Mouse (Mus musculus) spleen, postnatal 0 days (tissue): ENCODE results near the gene Slc35d2. TPM values are rescaled to one million over a fixed set of nuclear protein-coding genes. Genes with fewer than 3 reads are reported as not detected.

Experiments used
- polyA plus RNA-seq: library from polyadenylated mRNA; unstranded; fragments of >200 nt; fragmentation: Nextera tagmentation; extraction: Ambion mirVana; gene quantifications from 2 replicates; pipeline ENCODE4 v1.2.1, GENCODE M21; 2015

The Slc35d2 gene
- 3.8 and 4.9 TPM in 2 replicates for polyA plus RNA-seq

DNA sequence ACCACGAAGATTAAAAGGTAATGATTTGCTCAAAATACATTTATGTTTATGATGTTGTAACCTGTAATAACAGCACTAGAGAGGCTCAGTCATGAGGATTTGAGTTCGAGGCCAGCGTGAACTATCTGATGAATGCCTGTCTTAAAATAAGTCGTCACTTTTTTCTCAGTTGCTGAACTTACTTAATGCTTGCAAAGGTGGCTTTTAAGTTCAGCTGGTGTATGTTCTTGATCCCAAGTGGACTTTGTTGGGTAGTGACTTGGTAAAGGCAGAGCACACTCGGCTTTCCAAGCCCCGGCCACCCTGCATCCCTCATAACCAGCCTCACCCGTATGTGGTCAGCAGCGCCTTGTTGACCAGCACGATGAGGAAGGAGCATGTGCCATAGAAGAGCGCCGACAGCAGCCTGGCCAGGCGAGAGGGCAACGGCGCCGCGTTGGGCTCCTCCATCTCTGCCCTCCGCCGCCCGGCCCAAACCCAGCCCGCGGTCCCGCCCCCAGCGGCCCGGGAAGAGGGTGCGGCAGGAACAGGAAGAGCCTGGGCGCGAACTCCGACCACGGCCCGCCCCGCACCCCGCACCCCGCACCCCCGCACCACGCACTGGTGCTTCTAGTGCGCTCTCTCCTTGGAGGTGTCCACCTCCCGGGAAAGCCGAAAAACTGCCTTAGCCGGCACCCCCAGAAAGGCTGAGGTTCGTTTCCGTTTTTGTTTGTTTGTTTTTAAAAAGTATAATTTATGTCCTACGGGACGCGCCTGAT is at the start of gene Slc35d2:
TSS of gene Slc35d2 (minus strand) at position 511 of the 758 bp plus-strand sequence.

DNA sequence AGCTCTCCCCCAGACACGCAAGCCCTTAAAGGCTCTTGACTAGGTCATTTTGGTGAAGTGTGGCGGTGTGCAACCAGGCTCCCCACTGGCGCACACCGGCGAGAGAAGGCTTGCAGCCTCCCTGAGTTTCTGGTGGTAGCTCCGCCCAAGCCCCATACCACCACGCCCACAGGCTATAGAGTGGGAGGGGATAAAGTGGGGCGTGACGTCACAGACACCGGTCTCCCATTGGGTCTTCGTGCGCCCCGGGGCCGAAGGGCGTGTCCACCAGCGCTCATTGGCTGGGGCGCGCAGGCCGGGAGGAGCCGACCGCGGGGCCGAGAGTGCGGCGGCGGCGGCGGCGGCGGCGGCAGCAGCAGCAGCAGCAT is 32.4 kb upstream of the Slc35d2 start, which contains the start of gene Habp4:
TSS of gene Habp4 (plus strand) at position 277 of the 368 bp plus-strand sequence.

GRCm38 (mm10) chr13:64153083-64153682 is 24.0 kb upstream of the Slc35d2 start, which contains the start of gene Zfp367:
Gene Zfp367, minus strand, starts transcription at chr13:64153202.

GRCm38 (mm10) chr13:64089130-64089529 is 40.0 kb downstream of the Slc35d2 start, which contains the start of gene Hsd17b3:
Gene Hsd17b3, minus strand, starts transcription at chr13:64089230.

Other genes with a start within 250 kb of the Slc35d2 start
- gene Hsd17b3, start 40.1 kb downstream of the Slc35d2 start, polyA plus RNA-seq = not detected in 2 replicates
- gene Zfp367, start 23.8 kb upstream of the Slc35d2 start, polyA plus RNA-seq = 22.6 and 27.2 TPM in 2 replicates
- 6.5 and 6.6 TPM in 2 replicates for gene Habp4, start 32.5 kb upstream of the Slc35d2 start, polyA plus RNA-seq
- gene Cdc14b, start 145.9 kb upstream of the Slc35d2 start, polyA plus RNA-seq = 1.2 and 1.5 TPM in 2 replicates
- 22.9 and 27.1 TPM in 2 replicates for gene Aaed1, start 183.3 kb upstream of the Slc35d2 start, polyA plus RNA-seq
- 82.8 and 101 TPM in 2 replicates for gene Ctsl, start 241.5 kb upstream of the Slc35d2 start, polyA plus RNA-seq